Mouse (Mus musculus) embryonic facial prominence, embryonic 10.5 days (tissue): ENCODE measurements around the gene Nhsl2. TPM values are rescaled to one million over a fixed set of nuclear protein-coding genes. Genes with fewer than 3 reads are reported as not detected.
"Not testable (repeated sequence)": the region's sequence is repeated elsewhere in the genome, so short reads cannot be mapped to it uniquely, and the experiment has no call there.

Experiments
- DNase-seq: peaks from one replicate; pipeline ENCODE4 v3.0.0-alpha.2; 2017; ENCODE audit warnings: low spot score
- H3K27ac ChIP-seq: fragments of 300-500 bp; sonication (generic); replicated peaks from 2 replicates; pipeline ENCODE4 v1.5.1; 2016; ENCODE audit warnings: mild to moderate bottlenecking
- H3K27me3 ChIP-seq: fragments of 300-500 bp; sonication (generic); replicated peaks from 2 replicates; pipeline ENCODE4 v1.6.1; 2016; ENCODE audit warnings: low read depth, mild to moderate bottlenecking; ENCODE audit not compliant: poor library complexity, severe bottlenecking
- H3K36me3 ChIP-seq: fragments of 300-500 bp; sonication (generic); replicated peaks from 2 replicates; pipeline ENCODE4 v1.6.1; 2016; ENCODE audit warnings: mild to moderate bottlenecking, moderate library complexity
- H3K4me1 ChIP-seq: fragments of 300-500 bp; sonication (generic); 2 replicates; pipeline ENCODE4 v1.6.1; 2016
- H3K4me3 ChIP-seq: fragments of 300-500 bp; sonication (generic); 2 replicates; pipeline ENCODE4 v1.5.1; 2016; ENCODE audit warnings: mild to moderate bottlenecking, moderate library complexity
- H3K9me3 ChIP-seq: fragments of 300-500 bp; sonication (generic); 2 replicates; pipeline ENCODE4 v1.6.1; 2016; ENCODE audit warnings: mild to moderate bottlenecking
- WGBS: fragments of 180-500 bp; shearing (Covaris S2); methylation state at CpG from one replicate; pipeline ENCODE4 v1.1.7; 2016; 5-methylcytosine and 5-hydroxymethylcytosine counted together
- polyA plus RNA-seq: library from polyadenylated mRNA; unstranded; fragments of >200 nt; fragmentation: Nextera tagmentation; extraction: Ambion mirVana; gene quantifications from 2 replicates; pipeline ENCODE4 v1.2.1, GENCODE M21; 2016

The Nhsl2 gene
- 27.5 and 30.0 TPM in 2 replicates for polyA plus RNA-seq

DNA sequence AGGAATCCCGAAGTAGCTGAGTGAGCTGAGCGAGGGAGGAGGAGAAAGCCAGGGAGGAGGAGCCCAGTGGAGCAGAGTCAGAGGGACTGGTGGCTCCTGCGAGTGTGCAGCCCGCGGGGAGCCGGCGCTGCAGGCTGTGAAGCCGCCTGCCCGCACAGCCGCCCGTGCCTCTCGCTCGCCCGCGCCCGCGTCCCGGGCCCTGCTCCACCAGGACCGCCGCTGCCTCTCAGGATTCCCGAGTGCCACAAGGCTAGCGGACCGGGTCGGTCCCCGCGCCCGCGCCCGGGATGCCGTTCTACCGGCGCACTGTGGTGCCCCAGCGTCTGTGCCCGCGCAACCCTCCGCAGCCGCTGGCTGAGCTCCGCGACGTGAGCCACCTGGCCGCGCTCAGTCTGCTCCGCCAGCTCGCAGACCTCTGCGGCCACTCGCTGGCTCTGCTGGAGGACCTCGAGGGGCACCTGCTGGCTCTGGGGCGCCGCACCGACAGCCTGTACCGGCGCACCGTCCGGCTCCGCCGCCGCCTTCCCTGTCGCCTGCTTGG lies at the start of gene Nhsl2:
Nhsl2 (plus strand) TSS at position 105 of the 541 bp plus-strand sequence.
- Histone ChIP-seq H3K4me3 (peak within 1 kb of the TSS; percentile 67), H3K9me3 (0 out of 2 replicates have a peak, but pooled peaks cover 3% of the 10 kb centered on the region), H3K27ac (peak within 1 kb of the TSS; percentile 85), H3K36me3 (no peaks in the 10 kb centered on the region), H3K4me1 (peaks cover 35% of the 10 kb centered on the region), H3K27me3 (peaks cover 100% of the 10 kb centered on the region)
- 19% methylated on average over 58 of the region's 58 CpGs for WGBS
- peak; percentile 74 for DNase-seq

DNA sequence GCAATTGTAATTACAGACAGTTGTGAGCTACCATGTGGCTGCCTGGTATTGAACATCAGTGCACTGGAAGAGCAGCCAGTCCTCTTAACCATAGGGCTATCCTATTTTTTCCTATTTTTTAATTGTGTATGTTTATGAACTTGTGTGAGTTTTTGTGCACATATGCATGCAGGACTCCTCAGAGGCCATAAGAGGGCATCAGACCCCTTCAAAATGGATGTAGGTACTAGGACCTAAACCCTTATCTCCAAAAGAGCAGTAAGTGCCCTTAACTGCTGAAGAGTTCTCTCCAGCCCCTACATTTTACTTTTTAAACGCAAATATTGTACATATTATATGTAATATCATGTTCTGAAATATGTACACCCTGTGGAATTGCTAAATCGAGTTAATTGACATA lies 43.7 kb upstream of the Nhsl2 start:
- H3K4me3 ChIP-seq = no peak overlapping the region
- no peaks in the 10 kb centered on the region for H3K4me1 ChIP-seq
- H3K27ac ChIP-seq = no peak overlapping the region
- 33% methylated on average over 2 of the region's 2 CpGs for WGBS
- H3K27me3 ChIP-seq = peaks cover 50% of the 10 kb centered on the region
- H3K36me3 ChIP-seq = no peaks in the 10 kb centered on the region
- DNase-seq = no peak
- no peaks in the 10 kb centered on the region for H3K9me3 ChIP-seq

DNA sequence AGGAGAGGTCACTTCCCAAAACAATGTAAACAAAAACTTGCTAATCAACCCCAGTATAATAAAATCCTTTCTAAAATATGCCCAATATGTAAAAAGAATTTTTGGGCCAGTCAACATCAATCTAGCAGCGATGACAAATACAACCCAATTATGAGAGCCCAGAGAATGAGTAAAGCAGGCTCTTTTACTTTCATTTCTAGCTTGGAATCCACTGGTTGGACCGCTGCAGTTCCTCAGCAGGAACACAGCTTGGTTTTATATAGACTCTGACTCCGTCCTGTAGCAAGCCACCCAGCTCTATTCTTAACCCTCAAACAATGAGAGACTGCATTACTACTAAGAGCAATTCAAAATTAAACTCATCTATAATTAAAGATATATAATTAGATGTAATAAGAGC lies 37.4 kb upstream of the Nhsl2 start:
- WGBS = 63% methylated on average over 3 of the region's 3 CpGs
- H3K4me3 ChIP-seq = no peak overlapping the region
- no peak for DNase-seq
- peaks cover 74% of the 10 kb centered on the region for H3K27me3 ChIP-seq
- no peaks in the 10 kb centered on the region for H3K9me3 ChIP-seq
- H3K4me1 ChIP-seq = no peaks in the 10 kb centered on the region
- H3K36me3 ChIP-seq = no peaks in the 10 kb centered on the region
- no peak overlapping the region for H3K27ac ChIP-seq

DNA sequence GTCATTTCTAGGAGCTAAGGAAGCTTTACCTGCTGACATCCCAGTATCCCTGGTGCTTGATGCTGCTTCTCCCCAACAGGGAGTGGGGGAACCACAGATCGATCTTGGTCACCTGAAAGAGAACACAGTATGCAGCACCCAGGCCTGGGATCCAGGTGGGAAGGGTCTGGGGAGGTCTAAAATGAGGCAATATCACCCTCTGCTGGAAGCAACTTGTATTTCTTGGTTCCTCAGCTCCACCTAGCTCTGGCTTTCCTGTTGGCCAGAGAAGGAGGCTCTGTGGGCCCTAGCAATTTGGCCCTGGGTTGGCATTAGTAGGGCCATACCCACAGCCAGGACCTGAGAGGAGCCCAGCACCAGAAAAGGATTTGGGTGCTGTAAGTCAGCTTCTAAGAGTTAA lies 30.0 kb upstream of the Nhsl2 start:
- WGBS = 52% methylated on average over 1 of the region's 1 CpGs
- H3K27ac ChIP-seq = no peak overlapping the region

DNA sequence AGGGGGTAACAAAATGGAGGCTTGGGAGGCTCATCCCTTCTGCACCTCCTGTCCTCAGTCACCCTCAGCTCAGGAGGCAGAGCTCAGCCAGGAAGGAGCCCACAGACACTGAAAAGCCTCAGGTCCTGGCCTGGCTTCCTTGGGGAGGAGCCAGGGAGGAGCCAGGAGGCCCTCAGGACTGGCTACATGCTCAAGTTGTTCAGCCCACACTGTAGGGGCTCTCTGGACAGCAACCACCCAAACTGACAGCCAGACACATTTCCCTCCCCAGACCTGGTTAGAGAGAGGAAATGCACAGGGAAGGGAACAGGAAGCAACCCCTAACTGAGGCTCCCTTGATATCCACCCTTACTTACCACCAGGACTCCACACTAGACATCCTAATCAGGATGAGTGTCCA lies 29.2 kb upstream of the Nhsl2 start:
- not testable (repeated sequence) for DNase-seq, H3K36me3 ChIP-seq, H3K9me3 ChIP-seq, H3K4me1 ChIP-seq, H3K4me3 ChIP-seq, H3K27ac ChIP-seq
- H3K27me3 ChIP-seq = peaks cover 79% of the 10 kb centered on the region

More for the DNA sequence above, 30.0 kb upstream of the Nhsl2 start:
- H3K4me3 ChIP-seq = no peak overlapping the region
- H3K36me3 ChIP-seq = no peaks in the 10 kb centered on the region
- H3K27me3 ChIP-seq = peaks cover 87% of the 10 kb centered on the region
- H3K9me3 ChIP-seq = no peaks in the 10 kb centered on the region
- DNase-seq = no peak
- H3K4me1 ChIP-seq = no peaks in the 10 kb centered on the region

DNA sequence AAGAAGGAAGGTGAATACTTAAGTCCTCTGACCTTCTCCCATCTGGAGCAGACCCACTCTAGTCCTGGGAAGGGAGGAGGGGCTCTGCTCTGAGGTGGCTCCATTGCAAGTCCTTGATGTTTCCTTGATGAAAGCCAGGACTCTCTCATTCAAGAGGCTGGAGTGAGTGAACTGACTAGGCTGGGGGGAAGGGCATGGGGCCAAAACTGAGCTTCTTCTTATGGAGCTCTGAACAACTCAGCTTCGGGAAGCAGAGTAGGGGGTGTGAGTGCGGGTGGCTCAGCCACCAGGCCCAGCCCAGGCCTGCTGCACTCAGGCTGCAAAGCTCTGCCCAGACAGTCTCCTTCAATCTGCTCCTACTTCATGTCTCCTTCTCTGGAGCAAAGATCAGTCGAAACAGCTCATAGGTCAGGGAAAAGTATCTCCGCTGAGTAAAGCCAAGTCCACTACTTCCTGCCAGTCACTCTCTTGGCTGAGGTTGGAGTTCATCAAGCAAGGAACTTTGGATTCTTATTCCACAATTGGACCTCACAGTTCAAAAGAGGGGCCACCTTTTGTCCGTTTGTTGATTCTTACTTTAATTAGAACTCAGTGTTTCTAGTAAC lies 1.9 kb upstream of the Nhsl2 start:
- Histone ChIP-seq H3K27me3 (peaks cover 99% of the 10 kb centered on the region), H3K4me1 (peaks cover 32% of the 10 kb centered on the region), H3K4me3 (no peak overlapping the region), H3K9me3 (0 out of 2 replicates have a peak, but pooled peaks cover 3% of the 10 kb centered on the region), H3K27ac (peak overlapping the region; percentile 35), H3K36me3 (no peaks in the 10 kb centered on the region)
- peak; percentile 50 for DNase-seq
- WGBS = 48% methylated on average over 5 of the region's 5 CpGs

DNA sequence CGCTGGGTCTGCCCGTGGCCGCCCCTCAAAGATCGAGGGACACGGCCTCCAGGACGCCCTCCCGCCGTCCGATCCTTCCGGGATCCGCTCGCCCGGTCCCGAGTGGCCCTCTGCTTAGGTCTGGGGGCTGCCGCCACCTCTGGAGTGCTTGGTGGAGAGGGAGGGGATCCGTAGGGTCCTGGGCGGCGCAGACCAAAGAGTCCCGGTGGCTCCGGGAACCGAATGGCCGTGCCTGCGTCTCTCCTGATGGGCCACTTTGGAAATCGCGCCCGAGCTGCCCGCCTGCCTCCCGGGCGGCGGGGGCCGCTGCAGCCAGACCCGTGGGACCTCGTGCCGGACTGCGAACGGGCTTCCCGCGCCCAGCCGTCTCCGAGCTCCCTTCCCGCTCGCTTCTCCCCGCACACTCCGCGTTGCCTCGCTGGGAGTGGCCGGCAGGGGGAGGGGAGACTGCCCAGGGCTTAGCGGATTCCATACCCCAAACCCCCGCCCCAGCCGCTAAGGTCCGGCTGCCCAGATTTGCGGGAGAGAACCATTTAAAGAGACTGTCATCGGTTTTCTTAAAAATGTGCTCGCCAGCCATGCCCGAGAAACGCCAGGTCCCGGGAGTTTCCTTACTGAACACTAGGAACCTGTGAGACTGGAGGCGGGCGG lies 841 bp downstream of the Nhsl2 start:
- Histone ChIP-seq H3K27me3 (peaks cover 100% of the 10 kb centered on the region), H3K27ac (peak overlapping the region; percentile 85)

DNA sequence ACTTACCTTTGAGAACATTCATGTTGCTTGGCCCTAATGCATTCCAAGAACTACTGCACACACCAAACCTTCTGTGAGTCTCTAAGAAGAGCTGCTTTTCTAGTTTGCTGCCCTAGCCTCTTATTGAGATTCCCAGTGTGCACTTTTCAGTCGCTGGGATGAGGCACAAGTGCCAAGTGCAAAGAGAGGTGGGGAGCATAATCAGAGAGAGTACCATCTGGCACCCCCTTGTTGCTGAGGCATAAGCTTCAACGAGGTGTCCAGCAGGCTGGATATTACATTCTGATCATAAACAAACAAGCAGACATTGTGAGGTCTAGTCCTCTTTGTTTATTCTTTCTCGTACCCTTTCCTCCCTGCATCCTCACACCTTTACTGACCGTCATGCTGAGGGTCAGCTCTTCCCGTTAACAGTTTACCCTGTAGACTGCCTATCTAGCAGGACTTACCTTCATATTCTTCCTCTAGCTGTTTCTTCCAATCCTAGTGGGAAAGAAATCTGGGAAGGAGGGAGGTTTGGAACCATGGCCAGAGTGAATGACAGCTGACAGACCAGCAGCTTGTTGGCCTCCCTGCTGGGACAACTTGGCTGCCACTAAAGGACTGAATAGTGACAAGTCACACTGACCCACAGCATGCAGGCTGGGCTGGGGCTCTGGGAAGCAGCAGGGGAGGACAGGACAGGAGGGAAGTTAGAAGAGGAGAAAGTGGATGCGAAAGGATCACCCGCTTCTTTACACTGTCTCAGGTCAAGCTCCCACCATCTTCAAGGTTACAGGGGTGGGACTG lies 2.6 kb downstream of the Nhsl2 start:
- peak; percentile 27 for DNase-seq
- H3K36me3 ChIP-seq = no peaks in the 10 kb centered on the region
- H3K27me3 ChIP-seq = peaks cover 89% of the 10 kb centered on the region
- 0 out of 2 replicates have a peak, but pooled peaks cover 3% of the 10 kb centered on the region for H3K9me3 ChIP-seq
- WGBS = 41% methylated on average over 7 of the region's 7 CpGs
- H3K4me1 ChIP-seq = peaks cover 28% of the 10 kb centered on the region
- no peak overlapping the region for H3K27ac ChIP-seq
- peak overlapping the region; percentile 16; the same call in 1 of the 2 replicates for H3K4me3 ChIP-seq

More for the DNA sequence above, 841 bp downstream of the Nhsl2 start:
- DNase-seq = peak; percentile 71
- no peaks in the 10 kb centered on the region for H3K36me3 ChIP-seq
- 20% methylated on average over 59 of the region's 59 CpGs for WGBS
- 0 out of 2 replicates have a peak, but pooled peaks cover 3% of the 10 kb centered on the region for H3K9me3 ChIP-seq
- peaks cover 35% of the 10 kb centered on the region for H3K4me1 ChIP-seq
- H3K4me3 ChIP-seq = peak overlapping the region; percentile 67

DNA sequence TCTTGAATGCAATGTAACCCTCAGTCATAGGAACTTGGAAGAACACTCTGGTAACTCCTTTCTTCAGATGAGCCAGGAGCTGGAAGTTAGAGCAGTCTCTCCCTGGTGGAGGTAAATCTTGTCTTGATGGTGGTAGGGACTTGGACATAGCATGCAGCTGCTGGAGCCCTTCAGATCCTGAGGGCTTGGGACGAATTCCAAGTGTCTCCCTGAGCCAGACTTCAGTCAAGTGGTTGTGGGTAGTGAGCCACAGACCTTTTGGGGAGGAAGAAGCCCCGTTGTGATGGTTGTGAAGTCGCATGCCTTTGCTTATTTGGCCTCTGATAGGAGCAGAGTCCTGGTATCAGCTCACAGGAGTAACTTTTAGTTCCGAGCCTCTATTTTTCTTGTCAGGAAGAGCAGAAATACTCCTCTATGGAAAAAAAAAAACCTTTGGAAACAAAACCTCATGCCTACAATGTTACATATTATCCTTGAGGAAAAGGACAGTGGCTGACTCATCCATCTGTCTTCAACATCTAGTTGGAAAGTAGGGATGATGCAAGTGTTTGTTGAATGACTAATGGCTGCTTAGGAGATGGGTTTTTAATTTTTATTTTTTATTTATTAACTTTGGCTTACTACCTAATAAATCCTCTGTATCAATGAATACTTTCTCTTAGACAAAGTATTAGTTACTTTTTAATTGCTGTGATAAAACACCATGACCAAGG lies 14.6 kb downstream of the Nhsl2 start:
- no peaks in the 10 kb centered on the region for H3K9me3 ChIP-seq
- H3K4me1 ChIP-seq = no peaks in the 10 kb centered on the region
- peaks cover 83% of the 10 kb centered on the region for H3K27me3 ChIP-seq
- no peak overlapping the region for H3K27ac ChIP-seq
- no peaks in the 10 kb centered on the region for H3K36me3 ChIP-seq
- DNase-seq = no peak
- 71% methylated on average over 4 of the region's 4 CpGs for WGBS
- no peak overlapping the region for H3K4me3 ChIP-seq

DNA sequence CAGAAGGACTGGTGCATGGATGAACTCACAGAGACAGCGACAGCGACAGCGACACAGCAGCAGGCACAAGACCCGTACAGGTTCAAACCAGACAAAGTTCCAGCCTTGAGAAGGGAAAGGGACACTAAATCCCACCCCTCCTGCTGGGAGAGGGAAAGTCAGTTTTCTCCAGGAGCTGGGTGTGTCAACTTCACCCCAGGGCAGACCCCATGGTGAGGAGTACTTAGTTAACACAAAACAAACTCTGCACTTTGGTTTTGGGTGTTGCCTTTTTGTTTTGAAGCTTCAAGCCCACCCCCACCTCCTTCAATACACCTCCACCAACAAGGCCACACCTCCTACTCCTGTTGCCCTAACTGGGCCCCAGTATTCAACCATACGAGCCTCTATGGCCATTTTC lies 15.6 kb downstream of the Nhsl2 start:
- DNase-seq = no peak
- WGBS = 56% methylated on average over 5 of the region's 5 CpGs
- H3K4me3 ChIP-seq = no peak overlapping the region
- no peaks in the 10 kb centered on the region for H3K9me3 ChIP-seq
- H3K27ac ChIP-seq = no peak overlapping the region
- no peaks in the 10 kb centered on the region for H3K4me1 ChIP-seq
- H3K36me3 ChIP-seq = no peaks in the 10 kb centered on the region
- H3K27me3 ChIP-seq = peaks cover 83% of the 10 kb centered on the region

DNA sequence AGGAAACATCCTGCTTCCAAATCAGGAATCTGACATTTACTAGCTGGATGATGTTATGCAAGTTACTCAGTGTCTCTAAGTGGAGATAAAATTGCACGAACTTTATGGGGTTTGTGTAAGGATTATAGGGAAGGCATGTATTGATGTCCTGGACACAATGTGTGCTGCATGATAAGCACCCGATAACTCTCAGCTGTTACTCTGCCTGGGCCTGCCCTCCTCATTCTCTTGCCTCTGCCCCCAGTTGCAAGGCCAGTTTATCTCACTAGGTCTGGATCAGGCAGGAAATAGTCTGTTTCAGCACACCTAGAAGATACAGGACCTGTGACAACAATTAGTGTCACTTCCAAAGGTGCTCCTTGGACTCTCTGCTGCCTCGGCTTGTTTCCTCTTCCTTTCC lies 25.0 kb downstream of the Nhsl2 start:
- 75% methylated on average over 3 of the region's 3 CpGs for WGBS
- Histone ChIP-seq H3K27ac (no peak overlapping the region), H3K4me1 (peaks cover 12% of the 10 kb centered on the region; the same call in 1 of the 2 replicates), H3K27me3 (peaks cover 83% of the 10 kb centered on the region), H3K4me3 (no peak overlapping the region), H3K9me3 (no peaks in the 10 kb centered on the region), H3K36me3 (no peaks in the 10 kb centered on the region)
- no peak for DNase-seq

DNA sequence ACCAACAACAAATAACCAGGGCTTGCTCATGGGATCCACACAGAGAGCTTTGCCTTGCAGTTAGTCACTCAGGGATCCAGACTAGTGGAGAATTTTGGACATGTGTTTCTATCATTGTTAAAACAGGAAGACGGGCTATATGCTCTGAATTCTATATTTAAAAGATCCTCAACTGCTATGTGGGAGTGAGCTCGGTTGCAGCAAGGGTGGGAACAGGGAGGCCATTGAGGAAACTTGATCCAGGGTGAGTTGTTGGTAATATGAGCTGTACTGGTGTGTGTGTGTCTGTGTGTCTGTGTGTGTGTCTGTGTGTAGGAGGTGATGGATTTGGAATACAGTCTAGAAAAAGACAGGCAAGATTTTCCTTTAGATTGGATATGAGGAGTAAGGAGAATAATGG lies 25.7 kb downstream of the Nhsl2 start:
- Histone ChIP-seq H3K4me3 (no peak overlapping the region), H3K36me3 (no peaks in the 10 kb centered on the region), H3K4me1 (peaks cover 12% of the 10 kb centered on the region; the same call in 1 of the 2 replicates), H3K9me3 (no peaks in the 10 kb centered on the region), H3K27ac (no peak overlapping the region), H3K27me3 (peaks cover 83% of the 10 kb centered on the region)
- 47% methylated on average over 2 of the region's 2 CpGs for WGBS
- no peak for DNase-seq
